Mouse (Mus musculus) bone marrow, adult 2 months (tissue): ENCODE data around the gene Cxcr4.
A peak's percentile ranks its signal among the peaks of the same experiment; 100 is the strongest.

Source experiments
- CTCF ChIP-seq: fragments of 200-500 bp; IDR thresholded peaks from 2 replicates; pipeline ENCODE4 v1.5.1; 2011; ENCODE audit warnings: low read length, control low read depth; ENCODE audit not compliant: control insufficient read depth, insufficient read depth
- POLR2A ChIP-seq: fragments of 200-500 bp; IDR thresholded peaks from 2 replicates; pipeline ENCODE4 v1.6.1; 2011; ENCODE audit warnings: low read depth, mild to moderate bottlenecking, control low read depth, low read length, borderline replicate concordance; ENCODE audit not compliant: control insufficient read depth

DNA sequence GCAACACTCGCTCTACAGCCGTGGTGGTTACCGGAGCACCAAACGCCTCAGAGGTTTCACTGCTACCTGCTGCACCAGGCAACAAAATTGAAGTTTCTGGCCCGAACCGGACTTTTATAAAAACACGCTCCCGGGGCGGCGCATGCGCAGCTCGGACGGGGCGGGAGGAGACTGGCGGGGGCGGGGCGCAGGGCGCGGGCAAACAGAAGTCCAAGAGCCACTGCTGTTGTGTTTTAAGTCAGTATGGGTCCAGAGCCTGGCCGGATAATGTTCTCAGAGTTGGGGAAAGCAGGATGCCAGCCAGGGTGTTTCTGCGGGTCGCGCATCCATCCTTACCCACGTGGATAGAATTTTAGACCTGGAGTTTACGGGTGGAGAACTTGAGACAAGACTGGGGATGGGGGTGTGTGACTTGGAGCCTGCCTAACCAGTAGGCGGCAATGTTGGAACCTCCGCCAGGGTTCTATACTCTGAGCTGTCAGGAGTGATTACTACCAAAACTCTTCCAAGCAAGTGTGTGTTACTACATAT lies at the start of gene Cxcr4:
- TF ChIP-seq CTCF, result peak; percentile 72
- peak; percentile 88 for TF ChIP-seq POLR2A
